8 mouse cellular contexts compared by ENCODE assay signal in genomic region chr10:80172527-80173292, GRCm38 (mm10). TPM values are rescaled to one million over a fixed set of nuclear protein-coding genes. Genes with fewer than 3 reads are reported as not detected.
DNase-seq lines count a peak whose midpoint lies in the region; ATAC-seq and TF ChIP-seq lines count a peak whose summit lies in the region.

TSS of gene 1600002K03Rik (plus strand) at chr10:80172944.

- no peaks in the 10 kb centered on the region for H3K9me3 ChIP-seq in ES-E14 (ENCODE audit: control insufficient read depth, insufficient read depth, low read depth, low read length)
- H3K9me3 ChIP-seq in lung, embryonic 15.5 days, result no peaks in the 10 kb centered on the region

- H3K36me3 ChIP-seq in ES-E14 (ENCODE audit: control insufficient read depth, insufficient read depth, low read length, poor library complexity, severe bottlenecking), result peaks cover 24% of the 10 kb centered on the region
- H3K36me3 ChIP-seq in lung, embryonic 15.5 days, result peaks cover 26% of the 10 kb centered on the region

- H3K9ac ChIP-seq in ES-E14 (ENCODE audit: insufficient read depth, low read depth, low read length, poor library complexity, severe bottlenecking), result peak within 1 kb of the TSS; percentile 87
- H3K9ac ChIP-seq in lung, embryonic 15.5 days, result peak within 1 kb of the TSS; percentile 60

- in situ Hi-C loops in ES-E14 (cut with MboI; ENCODE audit: low sequenced_read_pairs in 2 of 2, unreplicated experiment in 2 of 2), result loop anchor here (10.0 kb wide), 2 partner anchors 72 to 202 kb away; partner anchors contain the start of gene Ndufs7 (in 1 of the 2)

- H3K4me2 ChIP-seq in lung, embryonic 15.5 days, result peak within 1 kb of the TSS; percentile 73

- ATAC-seq in frontal cortex, adult (ENCODE audit: low TSS enrichment), result peak; percentile 68
- ATAC-seq in hematopoietic stem cell, adult 5-6 weeks (replicated peaks in 1 of 2; ENCODE audit: insufficient read depth in 1 of 2, low FRiP score in 2 of 2, low TSS enrichment in 1 of 2, low read depth in 1 of 2, poor library complexity in 2 of 2, severe bottlenecking in 2 of 2), result peak; percentile 82 to 84
- ATAC-seq in lung, embryonic 15.5 days (ENCODE audit: borderline replicate concordance, extremely low read depth, low FRiP score, low TSS enrichment), result peak; percentile 72

- H3K27me3 ChIP-seq in cerebellum, adult 2 months (ENCODE audit: control insufficient read depth, insufficient read depth, low read length), result no peaks in the 10 kb centered on the region
- no peaks in the 10 kb centered on the region for H3K27me3 ChIP-seq in lung, embryonic 15.5 days

- H3K4me3 ChIP-seq in ES-E14 (ENCODE audit: insufficient read depth in 1 of 2, low read depth in 1 of 2, low read length in 2 of 2, poor library complexity in 1 of 2, severe bottlenecking in 1 of 2), result peak within 1 kb of the TSS; percentile 80 to 81
- peak within 1 kb of the TSS; percentile 65 for H3K4me3 ChIP-seq in cerebellum, adult 2 months (replicated peaks; ENCODE audit: insufficient read depth, low read depth, low read length)
- peak within 1 kb of the TSS; percentile 69 for H3K4me3 ChIP-seq in lung, embryonic 15.5 days
- peak within 1 kb of the TSS; percentile 55 for H3K4me3 ChIP-seq in olfactory bulb, adult 2 months (ENCODE audit: insufficient read depth, low read depth, low read length)

- TF ChIP-seq POLR2A in cerebellum, adult 2 months (IDR thresholded peaks at IDR 0.05; ENCODE audit: borderline replicate concordance, insufficient read depth, low read length), result peak; percentile 60; the same call in 1 of the 2 replicates
- TF ChIP-seq POLR2A in olfactory bulb, adult 2 months (IDR thresholded peaks at IDR 0.05; ENCODE audit: insufficient read depth, low read depth, low read length), result peak; percentile 55

- H3K4me1 ChIP-seq in ES-E14 (ENCODE audit: control insufficient read depth in 2 of 2, insufficient read depth in 2 of 2, low read length in 2 of 2, poor library complexity in 1 of 2), result peaks cover 2 to 11% of the 10 kb centered on the region in 2 experiments; a peak in 2 of 4 replicates
- H3K4me1 ChIP-seq in cerebellum, adult 2 months (ENCODE audit: control insufficient read depth, insufficient read depth, low read length), result peaks cover 7% of the 10 kb centered on the region
- H3K4me1 ChIP-seq in lung, embryonic 15.5 days, result peaks cover 37% of the 10 kb centered on the region
- peaks cover 29% of the 10 kb centered on the region for H3K4me1 ChIP-seq in olfactory bulb, adult 2 months (ENCODE audit: control insufficient read depth, insufficient read depth, low read length)

- TF ChIP-seq CTCF in cerebellum, adult 2 months (IDR thresholded peaks at IDR 0.05; ENCODE audit: borderline replicate concordance, insufficient read depth, low read depth, low read length), result no peak
- no peak for TF ChIP-seq CTCF in olfactory bulb, adult 2 months (IDR thresholded peaks at IDR 0.05; ENCODE audit: insufficient read depth, low read depth, low read length)

- peak within 1 kb of the TSS; percentile 96 for H3K27ac ChIP-seq in ES-E14 (ENCODE audit: insufficient read depth, low read depth, low read length, poor library complexity, severe bottlenecking)
- peak within 1 kb of the TSS; percentile 45 for H3K27ac ChIP-seq in cerebellum, adult 2 months (ENCODE audit: insufficient read depth, low read length)
- peak within 1 kb of the TSS; percentile 93 for H3K27ac ChIP-seq in lung, embryonic 15.5 days
- peak within 1 kb of the TSS; percentile 44; the same call in 1 of the 2 replicates for H3K27ac ChIP-seq in olfactory bulb, adult 2 months (ENCODE audit: insufficient read depth, low read depth, low read length)

- WGBS in cerebellum, adult 2 months, result 10% methylated on average over 35 of the region's 35 CpGs
- 8% methylated on average over 35 of the region's 35 CpGs for WGBS in lung, embryonic 15.5 days
- 4% methylated on average over 35 of the region's 35 CpGs for WGBS in olfactory bulb, adult 2 months

- DNase-seq in ES-E14 (ENCODE audit: low read depth, low spot score), result peak; percentile 87
- DNase-seq in cerebellum, adult 2 months, result peak; percentile 90 to 91
- DNase-seq in layer of hippocampus, adult 9-10 months (ENCODE audit: low spot score), result peak; percentile 94
- DNase-seq in thymus, postnatal 0 days (ENCODE audit: low spot score), result peak; percentile 94

TF ChIP-seq in ES-E14, 5 proteins besides CTCF, POLR2A, EP300 and RAD21:
- TF ChIP-seq HCFC1 (IDR thresholded peaks at IDR 0.05; ENCODE audit: borderline replicate concordance, insufficient read depth, low read length) (0 out of 2 replicates have a peak, but pooled peaks have one; percentile 27), MAFK (IDR thresholded peaks at IDR 0.05; ENCODE audit: insufficient read depth, low read depth, low read length) (no peak), ZNF384 (IDR thresholded peaks at IDR 0.05; ENCODE audit: low read depth, low read length) (peak; percentile 89), CHD2 (IDR thresholded peaks at IDR 0.05; ENCODE audit: low read depth, low read length) (0 out of 2 replicates have a peak, but pooled peaks have one; percentile 12)
TF ChIP-seq in ES-E14: peak in this region for 3.

RNA-seq across cellular contexts. Expression of gene 1600002K03Rik, which starts in this region (rescaled TPM):
- total RNA-seq in ES-E14 (2012; rRNA removed), result 25.4 and 31.2 TPM in 2 replicates
- polyA plus RNA-seq in cerebellum, adult 2 months (2012; rRNA removed), result 16.4 and 18.0 TPM in 2 replicates
- 9.1 and 26.2 TPM in 2 replicates for total RNA-seq in hematopoietic stem cell, adult 5-6 weeks (2017)
- polyA plus RNA-seq in lung, embryonic 15.5 days (2015; fragmentation: Nextera tagmentation; extraction: Ambion mirVana), result 11.6 and 14.7 TPM in 2 replicates
- polyA plus RNA-seq in olfactory bulb, adult 2 months (2012; ENCODE audit: insufficient read depth, insufficient read length, low replicate concordance, missing spikeins), result not detected in 2 replicates
- polyA plus RNA-seq in thymus, postnatal 0 days (2015; fragmentation: Nextera tagmentation; extraction: Ambion mirVana), result 15.3 and 15.4 TPM in 2 replicates

Comparison
In these comparisons a context has a peak if more than half of its experiments do, and no peak if none do; other contexts are left out.
1. Peak in every context shown above with its lines: DNase-seq, ATAC-seq, H3K4me3 ChIP-seq and H3K27ac ChIP-seq.
2. RNA of gene 1600002K03Rik (polyA plus RNA-seq): 16.4 to 18.0 TPM in cerebellum, adult 2 months, 15.3 to 15.4 TPM in thymus, postnatal 0 days and 11.6 to 14.7 TPM in lung, embryonic 15.5 days; not detected in olfactory bulb, adult 2 months; every median in the first group is over 10 times any median in the second.
3. H3K27ac ChIP-seq: peak in every context shown above with its lines; median percentile 96 in ES-E14; 93 in lung, embryonic 15.5 days; 45 in cerebellum, adult 2 months; 44 in olfactory bulb, adult 2 months.